ENCODE assay signal across 15 mouse cellular contexts in genomic region chr12:85416298-85416697, GRCm38 (mm10).
"Had no signal": no experiment of that assay in that cellular context is flagged by ENCODE, and none has a peak within 500 bp of the region (broad histone marks: within the 10 kb centered on the region; RNA-seq: fewer than 3 reads in every experiment).

No protein-coding gene starts in this region.

- H3K27me3 ChIP-seq: liver, embryonic 15.5 days; neural tube, embryonic 12.5 days had no signal

- H3K9me3 ChIP-seq: limb, embryonic 10.5 days; liver, embryonic 15.5 days had no signal

- H3K4me2 ChIP-seq: liver, embryonic 11.5 days; liver, embryonic 15.5 days; neural tube, embryonic 12.5 days had no signal

- H3K9ac ChIP-seq: liver, embryonic 15.5 days; neural tube, embryonic 12.5 days had no signal

- H3K27ac ChIP-seq: left cerebral cortex, adult 2 months; limb, embryonic 10.5 days; liver, embryonic 15.5 days; midbrain, embryonic 10.5 days; neural tube, embryonic 12.5 days had no signal

- H3K4me1 ChIP-seq: limb, embryonic 10.5 days; liver, embryonic 15.5 days; midbrain, embryonic 10.5 days; neural tube, embryonic 12.5 days had no signal

- H3K4me3 ChIP-seq: left cerebral cortex, adult 2 months; limb, embryonic 10.5 days; liver, embryonic 15.5 days; midbrain, embryonic 10.5 days; myocyte; neural tube, embryonic 12.5 days had no signal

- H3K36me3 ChIP-seq: limb, embryonic 10.5 days; liver, embryonic 15.5 days; midbrain, embryonic 10.5 days; neural tube, embryonic 12.5 days had no signal

- ATAC-seq: lung, postnatal 0 days had no signal

- DNase-seq: kidney, postnatal 25 days; lung, adult 2 months; lung, postnatal 36 days; midbrain, embryonic 14.5 days; right cerebral cortex, postnatal 4 days; spleen, adult 18-20 months; thymus, adult 18-20 months had no signal
